Mouse (Mus musculus): ENCODE measurements around the gene Birc7. TPM values are rescaled to one million over a fixed set of nuclear protein-coding genes. Genes with fewer than 3 reads are reported as not detected.

Gene Birc7
- polyA plus RNA-seq, 1 experiment from 2014 or later = 0.60 TPM

- ATAC-seq (ENCODE audit: low read depth) = peak; percentile 6
- Histone ChIP-seq H3K27me3 (peaks cover 26% of the 10 kb centered on the region), H3K36me3 (0 out of 2 replicates have a peak, but pooled peaks cover 7% of the 10 kb centered on the region), H3K4me2 (peak overlapping the region; percentile 74), H3K4me1 (replicated peaks) (peaks cover 85% of the 10 kb centered on the region), H3K9me3 (no peaks in the 10 kb centered on the region), H3K27ac (replicated peaks) (peak overlapping the region; percentile 99), H3K4me3 (peak overlapping the region; percentile 88), H3K9ac (peak overlapping the region; percentile 100)
- WGBS = under 1% methylated on average over 49 of the region's 50 CpGs
Measured at GRCm38 (mm10) chr2:180893537-180894028, 35.2 kb upstream of the Birc7 start.

GRCm38 (mm10) chr2:180894029-180894623 is 34.7 kb upstream of the Birc7 start:
- Histone ChIP-seq H3K4me2 (peak overlapping the region; percentile 74), H3K27ac (replicated peaks) (peak overlapping the region; percentile 99), H3K36me3 (0 out of 2 replicates have a peak, but pooled peaks cover 7% of the 10 kb centered on the region), H3K4me1 (replicated peaks) (peaks cover 82% of the 10 kb centered on the region), H3K9ac (peak overlapping the region; percentile 100), H3K9me3 (no peaks in the 10 kb centered on the region), H3K4me3 (peak overlapping the region; percentile 88), H3K27me3 (peaks cover 26% of the 10 kb centered on the region)
- under 1% methylated on average over 57 of the region's 57 CpGs for WGBS
- ATAC-seq (ENCODE audit: low read depth) = peak; percentile 22

GRCm38 (mm10) chr2:180894734-180895133 is 34.1 kb upstream of the Birc7 start:
- H3K4me1 ChIP-seq (replicated peaks) = peaks cover 76% of the 10 kb centered on the region
- peak overlapping the region; percentile 74 for H3K4me2 ChIP-seq
- H3K36me3 ChIP-seq = 0 out of 2 replicates have a peak, but pooled peaks cover 7% of the 10 kb centered on the region
- peak overlapping the region; percentile 99 for H3K27ac ChIP-seq (replicated peaks)
- no peaks in the 10 kb centered on the region for H3K9me3 ChIP-seq
- peak overlapping the region; percentile 88 for H3K4me3 ChIP-seq
- H3K9ac ChIP-seq = peak overlapping the region; percentile 100
- peak; percentile 44 for ATAC-seq (ENCODE audit: low read depth)
- peaks cover 25% of the 10 kb centered on the region for H3K27me3 ChIP-seq
- 0% methylated on average over 13 of the region's 13 CpGs for WGBS

- Histone ChIP-seq H3K4me3 (peak overlapping the region; percentile 88), H3K9me3 (no peaks in the 10 kb centered on the region), H3K4me2 (peak overlapping the region; percentile 74), H3K27me3 (peaks cover 19% of the 10 kb centered on the region), H3K4me1 (replicated peaks) (peaks cover 70% of the 10 kb centered on the region), H3K27ac (replicated peaks) (peak overlapping the region; percentile 99), H3K9ac (peak overlapping the region; percentile 100), H3K36me3 (0 out of 2 replicates have a peak, but pooled peaks cover 7% of the 10 kb centered on the region)
- no peak for ATAC-seq (ENCODE audit: low read depth)
- 60% methylated on average over 3 of the region's 3 CpGs for WGBS
Measured at GRCm38 (mm10) chr2:180895321-180895720, 33.5 kb upstream of the Birc7 start.

- H3K27me3 ChIP-seq = peaks cover 14% of the 10 kb centered on the region; the same call in 1 of the 2 replicates
- peak overlapping the region; percentile 99 for H3K27ac ChIP-seq (replicated peaks)
- 71% methylated on average over 11 of the region's 11 CpGs for WGBS
- 0 out of 2 replicates have a peak, but pooled peaks cover 7% of the 10 kb centered on the region for H3K36me3 ChIP-seq
- H3K9ac ChIP-seq = peak overlapping the region; percentile 100
- H3K4me3 ChIP-seq = peak overlapping the region; percentile 88
- ATAC-seq (ENCODE audit: low read depth) = no peak
- H3K9me3 ChIP-seq = no peaks in the 10 kb centered on the region
- H3K4me1 ChIP-seq (replicated peaks) = peaks cover 64% of the 10 kb centered on the region
- H3K4me2 ChIP-seq = peak overlapping the region; percentile 74
Measured at GRCm38 (mm10) chr2:180895837-180896525, 32.8 kb upstream of the Birc7 start.

GRCm38 (mm10) chr2:180896819-180897625 is 31.8 kb upstream of the Birc7 start:
- H3K27me3 ChIP-seq = 0 out of 2 replicates have a peak, but pooled peaks cover 5% of the 10 kb centered on the region
- peak overlapping the region; percentile 100 for H3K9ac ChIP-seq
- peak overlapping the region; percentile 99 for H3K27ac ChIP-seq (replicated peaks)
- H3K4me2 ChIP-seq = peak overlapping the region; percentile 74
- no peak overlapping the region for H3K4me3 ChIP-seq
- H3K36me3 ChIP-seq = 0 out of 2 replicates have a peak, but pooled peaks cover 7% of the 10 kb centered on the region
- no peaks in the 10 kb centered on the region for H3K9me3 ChIP-seq
- 50% methylated on average over 15 of the region's 15 CpGs for WGBS
- H3K4me1 ChIP-seq (replicated peaks) = peaks cover 53% of the 10 kb centered on the region
- no peak for ATAC-seq (ENCODE audit: low read depth)

GRCm38 (mm10) chr2:180897857-180898256 is 31.0 kb upstream of the Birc7 start:
- Histone ChIP-seq H3K4me2 (no peak overlapping the region), H3K36me3 (0 out of 2 replicates have a peak, but pooled peaks cover 7% of the 10 kb centered on the region), H3K9me3 (no peaks in the 10 kb centered on the region), H3K4me1 (replicated peaks) (peaks cover 47% of the 10 kb centered on the region), H3K27ac (replicated peaks) (peak overlapping the region; percentile 99), H3K27me3 (0 out of 2 replicates have a peak, but pooled peaks cover 4% of the 10 kb centered on the region), H3K9ac (peak overlapping the region; percentile 8; the same call in 1 of the 2 replicates), H3K4me3 (no peak overlapping the region)
- ATAC-seq (ENCODE audit: low read depth) = no peak
- 65% methylated on average over 6 of the region's 6 CpGs for WGBS

- Histone ChIP-seq H3K4me1 (replicated peaks) (peaks cover 33% of the 10 kb centered on the region), H3K36me3 (peaks cover 19% of the 10 kb centered on the region), H3K9ac (no peak overlapping the region), H3K4me3 (no peak overlapping the region), H3K27me3 (no peaks in the 10 kb centered on the region), H3K27ac (replicated peaks) (no peak overlapping the region), H3K9me3 (no peaks in the 10 kb centered on the region), H3K4me2 (no peak overlapping the region)
- no peak for ATAC-seq (ENCODE audit: low read depth)
- 39% methylated on average over 2 of the region's 2 CpGs for WGBS
Measured at GRCm38 (mm10) chr2:180902086-180902485, 26.7 kb upstream of the Birc7 start.

GRCm38 (mm10) chr2:180904435-180905208 is 24.2 kb upstream of the Birc7 start:
- Histone ChIP-seq H3K9ac (no peak overlapping the region), H3K27me3 (no peaks in the 10 kb centered on the region), H3K4me2 (no peak overlapping the region), H3K9me3 (no peaks in the 10 kb centered on the region), H3K36me3 (peaks cover 34% of the 10 kb centered on the region), H3K27ac (replicated peaks) (no peak overlapping the region), H3K4me1 (replicated peaks) (peaks cover 16% of the 10 kb centered on the region), H3K4me3 (no peak overlapping the region)
- no peak for ATAC-seq (ENCODE audit: low read depth)
- WGBS = 91% methylated on average over 18 of the region's 18 CpGs

- ATAC-seq (ENCODE audit: low read depth) = no peak
- H3K9me3 ChIP-seq = no peaks in the 10 kb centered on the region
- peaks cover 42% of the 10 kb centered on the region for H3K36me3 ChIP-seq
Measured at GRCm38 (mm10) chr2:180905556-180906221, 23.1 kb upstream of the Birc7 start.

More at GRCm38 (mm10) chr2:180905556-180906221, 23.1 kb upstream of the Birc7 start:
- Histone ChIP-seq H3K4me3 (no peak overlapping the region), H3K4me2 (no peak overlapping the region), H3K27me3 (no peaks in the 10 kb centered on the region), H3K27ac (replicated peaks) (no peak overlapping the region), H3K4me1 (replicated peaks) (peaks cover 16% of the 10 kb centered on the region), H3K9ac (peak overlapping the region; percentile 26; the same call in 1 of the 2 replicates)
- WGBS = 52% methylated on average over 5 of the region's 5 CpGs

Data from neural tube, embryonic 13.5 days (tissue).